Mouse (Mus musculus) ES-E14 (cell line): Measurements from ENCODE around the gene Ccdc148. TPM values are rescaled to one million over a fixed set of nuclear protein-coding genes. Genes with fewer than 3 reads are reported as not detected.

Experiments
- DNase-seq: peaks from one replicate; pipeline ENCODE4 v3.0.0-alpha.2; 2013; ENCODE audit warnings: low read depth, low spot score
- H3K27ac ChIP-seq: 2 replicates; pipeline ENCODE4 v1.5.1; 2012; ENCODE audit warnings: low read depth, mild to moderate bottlenecking, low read length, moderate library complexity, mixed read lengths; ENCODE audit not compliant: poor library complexity, insufficient read depth, severe bottlenecking
- H3K36me3 ChIP-seq: 2 replicates; pipeline ENCODE4 v1.6.1; 2012; ENCODE audit warnings: mild to moderate bottlenecking, low read length, moderate library complexity, mixed read lengths; ENCODE audit not compliant: control insufficient read depth, poor library complexity, insufficient read depth, severe bottlenecking
- H3K4me1 ChIP-seq, 2 experiments: fragments of 150-350 bp in 1 of 2; sonication (generic) in 1 of 2; 2 replicates each; pipeline ENCODE4 v1.6.1; 2012; ENCODE audit warnings: low read length in 2 of 2, mild to moderate bottlenecking in 1 of 2, mixed read lengths in 1 of 2; ENCODE audit not compliant: control insufficient read depth in 2 of 2, insufficient read depth in 2 of 2, poor library complexity in 1 of 2
- H3K4me3 ChIP-seq, 2 experiments: fragments of 150-350 bp in 1 of 2; sonication (generic) in 1 of 2; 2 replicates each; pipeline ENCODE4 v1.5.1; 2012; ENCODE audit warnings: low read length in 2 of 2, low read depth in 1 of 2, mild to moderate bottlenecking in 1 of 2, mixed read lengths in 1 of 2; ENCODE audit not compliant: insufficient read depth in 1 of 2, poor library complexity in 1 of 2, severe bottlenecking in 1 of 2
- H3K9ac ChIP-seq: 2 replicates; pipeline ENCODE4 v1.6.1; 2012; ENCODE audit warnings: low read depth, mild to moderate bottlenecking, low read length, mixed read lengths; ENCODE audit not compliant: poor library complexity, insufficient read depth, severe bottlenecking
- H3K9me3 ChIP-seq: fragments of 150-350 bp; sonication (generic); 2 replicates; pipeline ENCODE4 v1.6.1; 2012; ENCODE audit warnings: low read depth, mild to moderate bottlenecking, low read length; ENCODE audit not compliant: control insufficient read depth, insufficient read depth
- CHD2 ChIP-seq: IDR thresholded peaks from 2 replicates; pipeline ENCODE4 v1.6.1; 2014; ENCODE audit warnings: mild to moderate bottlenecking, low read depth, low read length, inconsistent platforms
- HCFC1 ChIP-seq: IDR thresholded peaks from 2 replicates; pipeline ENCODE4 v1.6.1; 2012; ENCODE audit warnings: low read length, inconsistent platforms, borderline replicate concordance; ENCODE audit not compliant: insufficient read depth
- MAFK ChIP-seq: IDR thresholded peaks from 2 replicates; pipeline ENCODE4 v1.6.1; 2014; ENCODE audit warnings: mild to moderate bottlenecking, low read depth, low read length, inconsistent platforms; ENCODE audit not compliant: insufficient read depth
- ZC3H11A ChIP-seq: IDR thresholded peaks from 2 replicates; pipeline ENCODE4 v1.6.1; 2012; ENCODE audit warnings: low read depth, mild to moderate bottlenecking, inconsistent platforms, low read length, borderline replicate concordance
- ZNF384 ChIP-seq: IDR thresholded peaks from 2 replicates; pipeline ENCODE4 v1.6.1; 2012; ENCODE audit warnings: low read depth, low read length, inconsistent platforms
- in situ Hi-C, 2 experiments: fragments of 600-800 bp; cut with MboI; formaldehyde crosslinking; loops; one replicate each; pipeline ENCODE4 v1.15.1; 2025; ENCODE audit warnings: low sequenced_read_pairs in 2 of 2, inconsistent platforms in 1 of 2; ENCODE audit not compliant: unreplicated experiment in 2 of 2
- total RNA-seq: library from RNA; depleted of rRNA; stranded (reverse); fragments of 300-350 nt; gene quantifications from 2 replicates; pipeline ENCODE4 v1.2.3, GENCODE M21; 2012

Ccdc148 gene
- total RNA-seq, 1 experiment: 0.27 TPM

DNA sequence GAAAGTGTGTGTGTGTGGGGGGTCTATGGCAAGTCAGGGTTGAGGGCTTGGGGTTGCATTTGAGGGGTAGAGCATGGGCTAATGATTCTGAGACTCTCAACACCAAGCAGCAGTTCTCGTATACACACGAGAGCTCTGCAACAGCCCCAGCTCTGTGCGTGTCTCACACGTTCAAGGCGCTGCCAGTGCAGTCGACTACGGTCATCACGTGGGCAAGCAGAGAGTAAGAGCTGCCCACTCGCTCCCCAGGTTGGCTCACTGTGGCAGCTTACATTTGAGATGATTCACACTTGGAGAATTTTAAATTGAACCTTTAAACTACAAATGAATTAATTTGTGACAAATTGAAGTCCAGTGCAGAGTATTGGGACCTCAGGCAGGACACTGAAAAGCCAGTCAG, 44.6 kb upstream of the Ccdc148 start:
- Histone ChIP-seq H3K9ac (no peak overlapping the region), H3K27ac (no peak overlapping the region), H3K36me3 (no peaks in the 10 kb centered on the region), H3K4me3 (no peak overlapping the region), H3K9me3 (no peaks in the 10 kb centered on the region), H3K4me1 (peaks cover 0 to 9% of the 10 kb centered on the region in 2 experiments; a peak in 1 of 4 replicates)
- no peak for DNase-seq
- in situ Hi-C loops: no loop called here
- TF ChIP-seq HCFC1 (no peak), CHD2 (no peak), ZNF384 (no peak), MAFK (no peak), ZC3H11A (no peak)

GRCm38 (mm10) chr2:59203627-59204425, 43.3 kb upstream of the Ccdc148 start:
- in situ Hi-C loops: no loop called here
- DNase-seq: no peak
- Histone ChIP-seq H3K9me3 (no peaks in the 10 kb centered on the region), H3K9ac (no peak overlapping the region), H3K36me3 (no peaks in the 10 kb centered on the region), H3K4me1 (peaks cover 3 to 12% of the 10 kb centered on the region in 2 experiments; a peak in 3 of 4 replicates), H3K4me3 (no peak overlapping the region), H3K27ac (no peak overlapping the region)
- TF ChIP-seq HCFC1: no peak
- no peak for TF ChIP-seq MAFK
- no peak for TF ChIP-seq CHD2

DNA sequence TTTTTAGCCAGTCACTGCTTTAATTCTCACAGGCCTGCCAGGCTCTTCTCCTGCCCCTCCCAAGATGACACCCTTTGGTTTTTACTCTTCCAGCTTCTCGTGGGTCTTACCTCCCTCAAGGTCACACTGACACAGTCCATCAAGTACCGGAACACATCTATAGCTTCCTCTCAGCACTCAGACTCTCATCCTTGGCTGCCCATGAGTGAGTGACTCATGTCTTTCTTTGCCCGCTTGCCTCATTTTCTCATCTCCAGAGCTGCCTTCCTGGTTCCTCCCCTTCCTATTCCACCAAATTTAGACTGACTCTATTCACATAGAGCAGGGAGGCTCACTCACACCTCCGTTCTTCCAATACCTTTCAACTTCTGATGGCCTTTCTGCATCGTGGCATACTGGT, 42.4 kb upstream of the Ccdc148 start:
- Histone ChIP-seq H3K9ac (no peak overlapping the region), H3K4me3 (no peak overlapping the region), H3K27ac (no peak overlapping the region), H3K9me3 (no peaks in the 10 kb centered on the region), H3K36me3 (no peaks in the 10 kb centered on the region), H3K4me1 (peaks cover 3 to 15% of the 10 kb centered on the region in 2 experiments)
- TF ChIP-seq HCFC1 (no peak), ZNF384 (no peak), MAFK (no peak), CHD2 (no peak), ZC3H11A (no peak)
- no peak for DNase-seq
- in situ Hi-C loops: no loop called here

DNA sequence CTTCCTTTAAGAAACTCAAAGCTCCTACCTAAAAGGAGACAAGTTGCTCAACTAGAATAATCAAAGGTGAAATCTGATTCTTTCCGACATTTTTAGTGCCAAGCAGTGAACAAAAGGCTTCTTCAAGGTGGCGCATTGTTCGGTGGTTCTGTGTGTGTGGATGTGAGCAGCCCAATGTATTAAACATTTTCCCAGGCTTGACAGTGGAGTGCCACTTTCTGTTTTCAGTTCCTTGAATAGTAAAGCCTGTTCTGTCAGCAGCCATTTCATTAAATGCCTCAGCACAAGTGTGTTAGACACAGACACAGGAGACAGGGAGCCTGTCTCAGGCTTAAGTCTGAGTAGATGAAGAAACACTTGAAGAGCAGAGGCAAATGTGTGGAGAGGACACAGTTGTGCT, 40.0 kb upstream of the Ccdc148 start:
- H3K4me3 ChIP-seq: no peak overlapping the region
- H3K9me3 ChIP-seq: no peaks in the 10 kb centered on the region
- H3K36me3 ChIP-seq: no peaks in the 10 kb centered on the region
- in situ Hi-C loops: no loop called here
- DNase-seq: no peak
- TF ChIP-seq ZNF384 (no peak), ZC3H11A (no peak), MAFK (no peak), CHD2 (no peak)
- peaks cover 7 to 14% of the 10 kb centered on the region in 2 experiments for H3K4me1 ChIP-seq
- H3K27ac ChIP-seq: no peak overlapping the region
- H3K9ac ChIP-seq: no peak overlapping the region
